Mouse (Mus musculus) liver, embryonic 16.5 days (tissue): ENCODE results near the gene Padi4. TPM values are rescaled to one million over a fixed set of nuclear protein-coding genes. Genes with fewer than 3 reads are reported as not detected.
A peak's percentile ranks its signal among the peaks of the same experiment; 100 is the strongest.

ENCODE experiments used
- ATAC-seq: fragments of 200-750 bp; cut with Nextera tagmentation; 2 replicates; pipeline ENCODE4 v1.8.0; 2017; ENCODE audit warnings: low read depth, mild to moderate bottlenecking, moderate number of reproducible peaks, moderate library complexity
- H3K27ac ChIP-seq: fragments of 300-500 bp; sonication (generic); 2 replicates; pipeline ENCODE4 v1.5.1; 2014; ENCODE audit warnings: mild to moderate bottlenecking, low read length
- H3K27me3 ChIP-seq: fragments of 300-500 bp; sonication (generic); 2 replicates; pipeline ENCODE4 v1.6.1; 2014; ENCODE audit warnings: low read depth, low read length, mixed read lengths; ENCODE audit not compliant: control insufficient read depth, insufficient read depth
- H3K36me3 ChIP-seq: fragments of 300-500 bp; sonication (generic); 2 replicates; pipeline ENCODE4 v1.6.1; 2014; ENCODE audit warnings: mild to moderate bottlenecking; ENCODE audit not compliant: control insufficient read depth, insufficient read depth
- H3K4me1 ChIP-seq: fragments of 300-500 bp; sonication (generic); 2 replicates; pipeline ENCODE4 v1.6.1; 2014; ENCODE audit warnings: low read depth, low read length, mixed read lengths; ENCODE audit not compliant: control insufficient read depth
- H3K4me2 ChIP-seq: fragments of 300-500 bp; sonication (generic); 2 replicates; pipeline ENCODE4 v1.6.1; 2014; ENCODE audit warnings: low read depth, low read length, mixed read lengths
- H3K4me3 ChIP-seq: fragments of 300-500 bp; sonication (generic); 2 replicates; pipeline ENCODE4 v1.5.1; 2014; ENCODE audit warnings: low read depth, mild to moderate bottlenecking, low read length
- H3K9ac ChIP-seq: fragments of 300-500 bp; sonication (generic); 2 replicates; pipeline ENCODE4 v1.6.1; 2014; ENCODE audit warnings: low read depth, low read length
- H3K9me3 ChIP-seq: fragments of 300-500 bp; sonication (generic); replicated peaks from 2 replicates; pipeline ENCODE4 v1.6.1; 2016; ENCODE audit warnings: low read length; ENCODE audit not compliant: control insufficient read depth
- WGBS: fragments of 180-500 bp; shearing (Covaris S2); extraction: QIAGEN DNeasy Blood & Tissue Kit; methylation state at CpG from one replicate; pipeline ENCODE4 v1.1.7; 2014; ENCODE audit not compliant: insufficient replicate concordance; 5-methylcytosine and 5-hydroxymethylcytosine counted together
- microRNA-seq: library from miRNA; unstranded; fragments of <30 nt; microRNA quantifications from one replicate; pipeline ENCODE4, GENCODE M21; 2016
- polyA plus RNA-seq: library from polyadenylated mRNA; unstranded; fragments of >200 nt; fragmentation: Nextera tagmentation; extraction: Ambion mirVana; gene quantifications from 2 replicates; pipeline ENCODE4 v1.2.1, GENCODE M21; 2015

Gene Padi4
- polyA plus RNA-seq, 1 experiment from 2014 or later, result 4.2 TPM

DNA sequence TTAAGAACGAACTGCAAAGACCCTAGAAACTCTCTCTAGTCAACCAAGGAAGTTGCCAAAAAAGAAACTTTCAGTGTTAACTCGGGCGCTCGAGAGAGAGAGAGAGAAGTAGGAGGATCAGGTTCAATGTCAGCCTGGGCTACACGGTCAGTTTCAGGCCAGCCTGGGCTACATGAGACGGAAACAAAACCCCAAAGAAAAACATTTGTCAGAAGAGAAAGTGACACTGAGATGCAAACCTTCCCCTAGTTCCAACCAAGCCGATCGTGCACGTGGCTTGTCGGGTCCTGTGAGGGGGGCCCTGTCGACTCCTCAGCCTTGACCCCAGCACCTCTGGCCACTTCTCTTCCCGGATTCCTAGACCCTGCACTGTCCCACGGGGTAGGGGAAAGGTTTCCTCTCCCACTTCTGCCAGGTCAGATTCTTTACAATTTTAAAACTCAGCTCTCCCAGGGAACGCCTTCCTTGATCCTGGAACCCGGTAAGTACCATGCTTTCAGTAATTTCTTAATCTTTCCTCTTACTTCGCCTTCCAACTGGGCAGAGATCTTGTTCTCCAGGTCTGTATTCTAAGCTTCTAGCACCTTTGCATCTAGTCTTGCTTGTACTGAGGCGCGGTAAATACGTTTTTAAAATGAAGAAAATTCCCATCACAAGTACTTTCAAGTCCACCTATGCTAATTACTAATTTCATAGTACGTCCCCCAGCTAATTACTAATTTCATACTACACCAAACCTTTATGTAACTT is 73.6 kb downstream of the Padi4 start, which contains the start of gene Rcc2:
Gene Rcc2, plus strand, starts transcription at position 273 of the 750 bp plus-strand sequence.
- Histone ChIP-seq H3K4me1 (peaks cover 51% of the 10 kb centered on the region), H3K36me3 (peaks cover 5% of the 10 kb centered on the region), H3K4me2 (peak within 1 kb of the TSS; percentile 80), H3K4me3 (peak within 1 kb of the TSS; percentile 94), H3K27me3 (no peaks in the 10 kb centered on the region), H3K27ac (peak within 1 kb of the TSS; percentile 95), H3K9me3 (no peaks in the 10 kb centered on the region), H3K9ac (peak within 1 kb of the TSS; percentile 94)
- WGBS, result 4% methylated on average over 20 of the region's 20 CpGs
- ATAC-seq, result no peak

DNA sequence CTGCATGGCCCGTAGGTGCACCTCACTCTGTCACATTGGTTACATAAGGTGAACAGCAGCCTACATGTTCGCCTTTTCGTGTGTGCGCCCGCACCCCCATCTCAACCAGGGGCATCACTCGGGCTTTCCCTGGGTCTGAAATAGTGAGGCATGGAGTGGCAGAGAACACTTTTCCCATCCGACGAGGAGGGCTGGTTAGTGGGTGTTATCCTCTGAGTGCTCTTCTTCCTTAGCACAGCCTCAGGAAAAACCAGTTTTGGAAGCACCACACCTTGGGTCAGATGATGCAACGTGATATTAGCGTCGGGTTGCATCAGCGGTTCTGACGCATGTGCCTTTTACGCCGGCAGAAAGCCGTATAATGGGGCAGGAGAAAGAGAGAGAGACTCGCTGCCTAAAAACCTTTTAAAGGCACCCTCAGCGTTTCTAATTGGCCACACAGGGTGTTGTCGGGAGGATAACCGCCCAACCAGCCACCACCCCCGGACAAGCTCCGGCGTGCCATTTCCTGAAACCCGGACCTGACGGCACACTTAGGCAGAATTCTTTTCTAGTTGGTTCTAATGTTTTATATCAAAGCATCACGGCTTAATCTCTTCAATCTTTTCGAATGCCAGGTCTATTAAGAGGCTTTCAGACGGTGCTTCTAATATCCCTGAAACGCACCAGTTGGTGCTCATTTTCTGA is 74.5 kb downstream of the Padi4 start:
- Histone ChIP-seq H3K4me3 (peak overlapping the region; percentile 94), H3K27ac (peak overlapping the region; percentile 95), H3K9ac (peak overlapping the region; percentile 94), H3K4me2 (peak overlapping the region; percentile 80), H3K4me1 (peaks cover 57% of the 10 kb centered on the region), H3K36me3 (peaks cover 1% of the 10 kb centered on the region; the same call in 1 of the 2 replicates), H3K27me3 (no peaks in the 10 kb centered on the region), H3K9me3 (no peaks in the 10 kb centered on the region)
- 5% methylated on average over 29 of the region's 29 CpGs for WGBS
- peak; percentile 50 for ATAC-seq

Small RNA genes lying within 50 kb of the gene (microRNA-seq; reads per million reads assigned to microRNA genes)
- not detected for gene Gm25951

Other genes with a start within 250 kb of the Padi4 start
- 5.7 and 6.6 TPM in 2 replicates for gene Arhgef10l, start 108.2 kb downstream of the Padi4 start, polyA plus RNA-seq
- 8.9 and 9.7 TPM in 2 replicates for gene Rcc2, start 73.7 kb downstream of the Padi4 start, polyA plus RNA-seq
- not detected in 2 replicates for gene Padi6, start 31.6 kb downstream of the Padi4 start, polyA plus RNA-seq
- 0.09 and 0.11 TPM in 2 replicates for gene Padi3, start 36.4 kb upstream of the Padi4 start, polyA plus RNA-seq
- gene Padi1, start 71.5 kb upstream of the Padi4 start, polyA plus RNA-seq, result 0.02 TPM in 1 of 2 replicates, not detected in the other
- gene Padi2, start 132.1 kb upstream of the Padi4 start, polyA plus RNA-seq, result 1.6 and 1.7 TPM in 2 replicates
- 190 and 193 TPM in 2 replicates for gene Sdhb, start 187.0 kb upstream of the Padi4 start, polyA plus RNA-seq
- 15.7 and 18.3 TPM in 2 replicates for gene Atp13a2, start 212.6 kb upstream of the Padi4 start, polyA plus RNA-seq
- 15.3 and 20.3 TPM in 2 replicates for gene Mfap2, start 236.2 kb upstream of the Padi4 start, polyA plus RNA-seq